Mouse (Mus musculus): ENCODE data around the gene Tnfrsf8. TPM values are rescaled to one million over a fixed set of nuclear protein-coding genes. Genes with fewer than 3 reads are reported as not detected.
"Not testable (repeated sequence)": the region's sequence is repeated elsewhere in the genome, so short reads cannot be mapped to it uniquely, and the experiment has no call there.

Tnfrsf8 gene
- total RNA-seq, 4 experiments from 2014 or later: 0.61 to 1.3 (median 0.74) TPM

- DNase-seq (ENCODE audit: low spot score in 2 of 2): no peak
These were observed 4.1 kb downstream of the Tnfrsf8 start for GRCm38 (mm10) chr4:145310859-145311258.

GRCm38 (mm10) chr4:145306422-145306821, 8.5 kb downstream of the Tnfrsf8 start:
- DNase-seq (ENCODE audit: low spot score in 2 of 2): no peak

- DNase-seq (ENCODE audit: low spot score in 2 of 2): not testable (repeated sequence)
These were observed 9.2 kb downstream of the Tnfrsf8 start for GRCm38 (mm10) chr4:145305661-145306362.

GRCm38 (mm10) chr4:145304109-145304508, 10.9 kb downstream of the Tnfrsf8 start:
- peak in 1 of 2 experiments; percentile 50 for DNase-seq (ENCODE audit: low spot score in 2 of 2)

GRCm38 (mm10) chr4:145302106-145302505, 12.9 kb downstream of the Tnfrsf8 start:
- no peak for DNase-seq (ENCODE audit: low spot score in 2 of 2)

- no peak for DNase-seq (ENCODE audit: low spot score in 2 of 2)
These were observed 14.6 kb downstream of the Tnfrsf8 start for GRCm38 (mm10) chr4:145300210-145300927.

- no peak for DNase-seq (ENCODE audit: low spot score in 2 of 2)
These were observed 15.6 kb downstream of the Tnfrsf8 start for GRCm38 (mm10) chr4:145299355-145299754.

- no peak for DNase-seq (ENCODE audit: low spot score in 2 of 2)
These were observed 16.1 kb downstream of the Tnfrsf8 start for GRCm38 (mm10) chr4:145298846-145299245.

GRCm38 (mm10) chr4:145295589-145296300, 19.2 kb downstream of the Tnfrsf8 start:
- peak; percentile 21 to 67 for DNase-seq (ENCODE audit: low spot score in 2 of 2)

- no peak for DNase-seq (ENCODE audit: low spot score in 2 of 2)
These were observed 20.4 kb downstream of the Tnfrsf8 start for GRCm38 (mm10) chr4:145294588-145294987.

GRCm38 (mm10) chr4:145286369-145287120, 28.4 kb downstream of the Tnfrsf8 start:
- DNase-seq (ENCODE audit: low spot score in 2 of 2): peak; percentile 46 to 73

- no peak for DNase-seq (ENCODE audit: low spot score in 2 of 2)
These were observed 30.3 kb downstream of the Tnfrsf8 start for GRCm38 (mm10) chr4:145284675-145285074.

GRCm38 (mm10) chr4:145283441-145283840, 31.5 kb downstream of the Tnfrsf8 start:
- no peak for DNase-seq (ENCODE audit: low spot score in 2 of 2)

- no peak for DNase-seq (ENCODE audit: low spot score in 2 of 2)
These were observed 34.0 kb downstream of the Tnfrsf8 start for GRCm38 (mm10) chr4:145280966-145281365.

- no peak for DNase-seq (ENCODE audit: low spot score in 2 of 2)
These were observed 36.1 kb downstream of the Tnfrsf8 start for GRCm38 (mm10) chr4:145278724-145279370.

GRCm38 (mm10) chr4:145278231-145278630, 36.7 kb downstream of the Tnfrsf8 start:
- no peak for DNase-seq (ENCODE audit: low spot score in 2 of 2)

GRCm38 (mm10) chr4:145276368-145277249, 38.4 kb downstream of the Tnfrsf8 start:
- DNase-seq (ENCODE audit: low spot score in 2 of 2): no peak

- no peak for DNase-seq (ENCODE audit: low spot score in 2 of 2)
These were observed 40.1 kb downstream of the Tnfrsf8 start for GRCm38 (mm10) chr4:145274887-145275286.

GRCm38 (mm10) chr4:145273923-145274322, 41.0 kb downstream of the Tnfrsf8 start:
- DNase-seq (ENCODE audit: low spot score in 2 of 2): no peak

GRCm38 (mm10) chr4:145272763-145273162, 42.2 kb downstream of the Tnfrsf8 start:
- no peak for DNase-seq (ENCODE audit: low spot score in 2 of 2)

Measured in layer of hippocampus, adult 8-10 months (tissue).